Mouse (Mus musculus) G1E (cell line): ENCODE results near the gene Cnbd2.

Experiments
- CTCF ChIP-seq: IDR thresholded peaks from 2 replicates; pipeline ENCODE4 v1.5.1; 2012; ENCODE audit warnings: low read depth, low read length, inconsistent platforms, mixed read lengths
- GATA1 ChIP-seq: IDR thresholded peaks from 2 replicates; pipeline ENCODE4 v1.6.1; 2012; ENCODE audit warnings: borderline replicate concordance, low read length, inconsistent platforms, mixed read lengths
- TAL1 ChIP-seq: conservative IDR thresholded peaks from 2 replicates; pipeline ENCODE4 v1.6.1; 2012; ENCODE audit warnings: low read depth, low read length, inconsistent platforms, mixed read lengths

- TF ChIP-seq CTCF (no peak), GATA1 (no peak), TAL1 (no peak)
These were observed 58.8 kb downstream of the Cnbd2 start for GRCm38 (mm10) chr2:156370896-156371295.
